Mouse (Mus musculus) midbrain, embryonic 10.5 days (tissue): ENCODE data around the gene Cpsf4l. TPM values are rescaled to one million over a fixed set of nuclear protein-coding genes. Genes with fewer than 3 reads are reported as not detected.

Experiments
- DNase-seq: peaks from one replicate; pipeline ENCODE4 v3.0.0-alpha.2; 2017; ENCODE audit warnings: low spot score
- H3K27ac ChIP-seq: fragments of 300-500 bp; sonication (generic); replicated peaks from 2 replicates; pipeline ENCODE4 v1.5.1; 2016; ENCODE audit warnings: mild to moderate bottlenecking
- H3K27me3 ChIP-seq: fragments of 300-500 bp; sonication (generic); 2 replicates; pipeline ENCODE4 v1.6.1; 2016; ENCODE audit warnings: low read depth, mild to moderate bottlenecking; ENCODE audit not compliant: poor library complexity, severe bottlenecking
- H3K36me3 ChIP-seq: fragments of 300-500 bp; sonication (generic); 2 replicates; pipeline ENCODE4 v1.6.1; 2016; ENCODE audit warnings: mild to moderate bottlenecking, moderate library complexity
- H3K4me1 ChIP-seq: fragments of 300-500 bp; sonication (generic); 2 replicates; pipeline ENCODE4 v1.6.1; 2016
- H3K4me3 ChIP-seq: fragments of 300-500 bp; sonication (generic); 2 replicates; pipeline ENCODE4 v1.5.1; 2016; ENCODE audit warnings: mild to moderate bottlenecking, moderate library complexity
- H3K9me3 ChIP-seq: fragments of 300-500 bp; sonication (generic); replicated peaks from 2 replicates; pipeline ENCODE4 v1.6.1; 2016; ENCODE audit warnings: mild to moderate bottlenecking
- WGBS: fragments of 180-500 bp; shearing (Covaris S2); methylation state at CpG from one replicate; pipeline ENCODE4 v1.1.7; 2016; 5-methylcytosine and 5-hydroxymethylcytosine counted together
- polyA plus RNA-seq: library from polyadenylated mRNA; unstranded; fragments of >200 nt; fragmentation: Nextera tagmentation; extraction: Ambion mirVana; gene quantifications from 2 replicates; pipeline ENCODE4 v1.2.1, GENCODE M21; 2016

The Cpsf4l gene
- polyA plus RNA-seq, 1 experiment from 2014 or later: 0.37 TPM

- H3K9me3 ChIP-seq: no peaks in the 10 kb centered on the region
- H3K4me1 ChIP-seq: peaks cover 50% of the 10 kb centered on the region
- H3K27me3 ChIP-seq: no peaks in the 10 kb centered on the region
- no peak for DNase-seq
- peaks cover 58% of the 10 kb centered on the region for H3K36me3 ChIP-seq
- WGBS: 68% methylated on average over 3 of the region's 3 CpGs
- 0 out of 2 replicates have a peak overlapping the region, but pooled peaks have one; percentile 6 for H3K27ac ChIP-seq
- H3K4me3 ChIP-seq: no peak overlapping the region
Measured at GRCm38 (mm10) chr11:113730879-113731278, 21.1 kb upstream of the Cpsf4l start.

GRCm38 (mm10) chr11:113729917-113730316, 20.1 kb upstream of the Cpsf4l start:
- Histone ChIP-seq H3K36me3 (peaks cover 62% of the 10 kb centered on the region), H3K27me3 (no peaks in the 10 kb centered on the region), H3K4me3 (no peak overlapping the region), H3K4me1 (peaks cover 47% of the 10 kb centered on the region), H3K27ac (no peak overlapping the region), H3K9me3 (no peaks in the 10 kb centered on the region)
- DNase-seq: no peak
- 73% methylated on average over 8 of the region's 8 CpGs for WGBS

- no peak for DNase-seq
- peaks cover 40% of the 10 kb centered on the region for H3K4me1 ChIP-seq
- no peaks in the 10 kb centered on the region for H3K9me3 ChIP-seq
- H3K36me3 ChIP-seq: peaks cover 69% of the 10 kb centered on the region
- H3K27ac ChIP-seq: no peak overlapping the region
- 82% methylated on average over 21 of the region's 21 CpGs for WGBS
- H3K27me3 ChIP-seq: no peaks in the 10 kb centered on the region
- no peak overlapping the region for H3K4me3 ChIP-seq
Measured at GRCm38 (mm10) chr11:113729239-113729638, 19.4 kb upstream of the Cpsf4l start.

DNA sequence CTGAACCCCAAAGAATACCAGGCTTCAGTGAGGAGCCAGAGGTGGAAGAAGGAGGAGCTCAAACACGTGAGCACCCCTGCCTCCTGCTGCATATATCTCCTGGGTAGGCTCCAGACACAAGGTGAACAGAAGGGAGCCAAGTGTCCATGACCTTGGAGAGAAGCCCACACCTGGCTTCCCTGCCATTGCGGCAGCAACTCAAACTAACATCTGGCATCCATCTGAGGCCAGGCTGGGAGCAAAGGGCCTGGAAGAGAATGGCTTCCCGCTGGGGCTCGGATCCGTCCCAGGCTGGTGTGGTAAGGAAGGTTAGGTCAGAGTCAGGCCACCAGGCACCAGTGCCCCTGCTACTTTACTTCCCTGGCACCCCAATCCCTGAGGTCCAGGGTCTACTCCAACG, 18.2 kb upstream of the Cpsf4l start:
- Histone ChIP-seq H3K36me3 (peaks cover 81% of the 10 kb centered on the region), H3K4me3 (no peak overlapping the region), H3K9me3 (no peaks in the 10 kb centered on the region), H3K27ac (no peak overlapping the region), H3K27me3 (no peaks in the 10 kb centered on the region), H3K4me1 (peaks cover 28% of the 10 kb centered on the region; the same call in 1 of the 2 replicates)
- WGBS: 82% methylated on average over 6 of the region's 6 CpGs
- no peak for DNase-seq

DNA sequence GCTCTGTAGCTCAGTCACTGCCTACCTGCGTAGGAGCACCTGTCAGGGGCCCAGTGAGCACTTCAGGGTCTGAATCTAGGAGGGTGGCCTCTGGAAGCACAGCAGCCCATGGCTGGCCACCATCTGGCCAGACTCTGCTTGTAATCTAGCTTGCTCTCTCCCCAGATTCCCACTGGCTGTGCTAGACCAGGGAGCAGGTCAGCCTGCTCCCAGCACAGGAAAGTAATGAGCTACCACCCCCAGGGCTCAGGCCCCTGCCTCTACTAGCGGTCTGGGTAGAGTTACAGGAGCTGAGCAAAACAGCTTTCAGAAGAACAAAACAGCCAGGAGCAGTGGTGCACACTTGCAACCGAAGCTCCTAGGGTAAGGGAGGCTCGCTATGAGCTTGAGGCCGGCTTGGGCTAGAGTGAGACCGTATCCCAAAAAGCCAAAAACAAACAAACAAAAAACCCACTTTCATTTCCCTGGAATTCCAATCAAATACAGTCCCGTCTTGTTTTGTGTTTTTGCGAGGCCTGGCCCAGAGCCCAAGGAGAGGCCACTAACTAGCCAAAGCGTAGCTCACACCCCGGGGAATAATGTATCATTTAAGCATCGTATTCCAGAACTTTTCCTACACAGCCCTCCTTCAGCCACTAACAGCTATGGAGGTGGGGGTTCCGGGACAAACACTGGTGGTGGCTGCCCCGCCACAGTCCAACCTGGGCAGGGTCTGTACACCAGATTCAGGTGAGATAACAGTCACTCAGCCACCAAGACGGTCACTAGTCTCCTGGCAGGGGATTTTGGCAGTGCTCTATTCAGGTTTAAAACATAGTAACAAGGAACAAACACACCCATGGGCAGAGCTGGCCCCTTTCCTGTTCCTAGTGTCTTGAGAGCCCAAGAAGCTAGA, 17.4 kb upstream of the Cpsf4l start:
- no peaks in the 10 kb centered on the region for H3K9me3 ChIP-seq
- H3K4me3 ChIP-seq: no peak overlapping the region
- no peak for DNase-seq
- peaks cover 82% of the 10 kb centered on the region for H3K36me3 ChIP-seq
- H3K27me3 ChIP-seq: no peaks in the 10 kb centered on the region
- H3K4me1 ChIP-seq: peaks cover 30% of the 10 kb centered on the region; the same call in 1 of the 2 replicates
- no peak overlapping the region for H3K27ac ChIP-seq
- 85% methylated on average over 14 of the region's 14 CpGs for WGBS

- Histone ChIP-seq H3K27ac (peak overlapping the region; percentile 33; the same call in 1 of the 2 replicates), H3K27me3 (no peaks in the 10 kb centered on the region), H3K4me1 (peaks cover 21% of the 10 kb centered on the region; the same call in 1 of the 2 replicates), H3K4me3 (no peak overlapping the region), H3K9me3 (no peaks in the 10 kb centered on the region), H3K36me3 (peaks cover 77% of the 10 kb centered on the region)
- DNase-seq: no peak
- 87% methylated on average over 4 of the region's 4 CpGs for WGBS
Measured at GRCm38 (mm10) chr11:113725235-113726048, 15.6 kb upstream of the Cpsf4l start.

GRCm38 (mm10) chr11:113722405-113723090, 12.7 kb upstream of the Cpsf4l start:
- Histone ChIP-seq H3K27ac (no peak overlapping the region), H3K9me3 (no peaks in the 10 kb centered on the region), H3K4me3 (no peak overlapping the region), H3K27me3 (no peaks in the 10 kb centered on the region), H3K4me1 (peaks cover 22% of the 10 kb centered on the region), H3K36me3 (peaks cover 48% of the 10 kb centered on the region)
- WGBS: 81% methylated on average over 14 of the region's 14 CpGs
- DNase-seq: no peak

GRCm38 (mm10) chr11:113717767-113718424, 8.1 kb upstream of the Cpsf4l start:
- 76% methylated on average over 16 of the region's 16 CpGs for WGBS
- H3K4me1 ChIP-seq: peaks cover 25% of the 10 kb centered on the region
- H3K4me3 ChIP-seq: no peak overlapping the region
- DNase-seq: no peak
- no peaks in the 10 kb centered on the region for H3K9me3 ChIP-seq
- H3K27ac ChIP-seq: no peak overlapping the region; the same call in 1 of the 2 replicates
- 0 out of 2 replicates have a peak, but pooled peaks cover 2% of the 10 kb centered on the region for H3K36me3 ChIP-seq
- no peaks in the 10 kb centered on the region for H3K27me3 ChIP-seq

DNA sequence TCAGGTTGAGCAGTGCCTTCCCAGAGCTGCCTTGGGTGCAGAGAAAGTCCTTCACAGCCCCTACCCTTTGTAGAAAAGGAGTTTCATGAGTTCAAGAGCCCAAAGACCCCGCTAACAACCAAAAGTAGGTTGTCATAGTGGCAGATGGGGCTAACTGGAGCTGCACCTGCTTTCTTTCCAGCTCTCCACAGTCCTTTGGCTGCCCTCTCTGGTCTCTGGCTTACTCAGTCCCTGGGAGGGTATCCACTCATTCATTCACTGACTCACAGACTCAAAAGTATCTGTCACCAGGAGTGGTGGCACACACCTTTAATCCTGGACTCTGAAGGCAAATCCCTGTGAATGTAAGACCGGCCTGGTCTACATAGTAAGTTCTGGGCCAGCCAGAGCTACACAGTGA, 6.3 kb upstream of the Cpsf4l start:
- no peak for DNase-seq
- Histone ChIP-seq H3K4me3 (no peak overlapping the region), H3K4me1 (peaks cover 25% of the 10 kb centered on the region), H3K27me3 (no peaks in the 10 kb centered on the region; the same call in 1 of the 2 replicates), H3K36me3 (no peaks in the 10 kb centered on the region), H3K9me3 (no peaks in the 10 kb centered on the region), H3K27ac (no peak overlapping the region)
- 91% methylated on average over 2 of the region's 2 CpGs for WGBS

GRCm38 (mm10) chr11:113715078-113715674, 5.4 kb upstream of the Cpsf4l start:
- Histone ChIP-seq H3K27ac (no peak overlapping the region), H3K4me3 (no peak overlapping the region), H3K36me3 (no peaks in the 10 kb centered on the region), H3K4me1 (peaks cover 34% of the 10 kb centered on the region), H3K9me3 (no peaks in the 10 kb centered on the region), H3K27me3 (no peaks in the 10 kb centered on the region; the same call in 1 of the 2 replicates)
- 60% methylated on average over 7 of the region's 7 CpGs for WGBS
- no peak for DNase-seq

- Histone ChIP-seq H3K36me3 (peaks cover 12% of the 10 kb centered on the region), H3K9me3 (0 out of 2 replicates have a peak, but pooled peaks cover 5% of the 10 kb centered on the region), H3K27me3 (peaks cover 24% of the 10 kb centered on the region), H3K27ac (peak overlapping the region; percentile 86), H3K4me1 (peaks cover 37% of the 10 kb centered on the region), H3K4me3 (peak overlapping the region; percentile 32; the same call in 1 of the 2 replicates)
- no peak for DNase-seq
- 57% methylated on average over 1 of the region's 1 CpGs for WGBS
Measured at GRCm38 (mm10) chr11:113711061-113711460, 1.2 kb upstream of the Cpsf4l start.
